Mouse (Mus musculus): ENCODE measurements around the gene Atrip. TPM values are rescaled to one million over a fixed set of nuclear protein-coding genes. Genes with fewer than 3 reads are reported as not detected.

Atrip gene
- polyA plus RNA-seq, 1 experiment from 2014 or later = 21.5 TPM

DNA sequence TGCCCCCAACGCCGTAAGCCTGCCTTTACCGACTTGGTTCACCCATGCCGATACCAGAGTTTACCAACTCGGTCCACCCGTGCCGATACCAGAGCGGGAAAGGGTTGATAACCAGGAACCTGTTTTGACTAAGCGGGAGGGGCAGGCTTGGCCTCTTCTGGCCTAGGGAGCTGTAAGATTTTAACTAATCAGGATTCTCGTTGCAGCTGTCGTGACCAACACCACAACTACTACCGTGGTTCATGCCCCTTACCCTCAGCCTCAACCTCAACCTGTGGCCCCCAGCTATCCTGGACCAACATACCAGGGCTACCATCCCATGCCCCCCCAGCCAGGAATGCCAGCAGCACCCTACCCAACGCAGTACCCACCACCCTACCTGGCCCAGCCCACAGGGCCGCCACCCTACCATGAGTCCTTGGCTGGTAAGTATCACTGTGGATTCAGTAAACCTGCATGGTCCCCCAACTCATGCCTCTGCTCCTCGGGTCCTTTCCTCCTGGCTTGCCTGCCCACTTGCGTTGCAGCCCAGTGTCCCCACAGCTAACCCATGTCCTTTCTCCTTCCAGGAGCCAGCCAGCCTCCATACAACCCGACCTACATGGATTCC, 17.7 kb downstream of the Atrip start:
- Histone ChIP-seq H3K36me3 (ENCODE audit: control insufficient read depth, insufficient read depth, low read length) (0 out of 2 replicates have a peak, but pooled peaks cover 6% of the 10 kb centered on the region), H3K9me3 (ENCODE audit: control insufficient read depth, low read length) (no peaks in the 10 kb centered on the region), H3K27ac (ENCODE audit: low read length) (no peak overlapping the region), H3K4me1 (ENCODE audit: control insufficient read depth, insufficient read depth, low read length) (peaks cover 16% of the 10 kb centered on the region), H3K9ac (ENCODE audit: low read depth, low read length) (0 out of 2 replicates have a peak overlapping the region, but pooled peaks have one; percentile 16), H3K4me2 (ENCODE audit: low read depth, low read length) (no peak overlapping the region), H3K4me3 (ENCODE audit: low read length) (no peak overlapping the region), H3K27me3 (replicated peaks; ENCODE audit: control insufficient read depth, insufficient read depth, low read length) (no peaks in the 10 kb centered on the region)
- WGBS = 88% methylated on average over 17 of the region's 17 CpGs
- no peak for ATAC-seq

DNA sequence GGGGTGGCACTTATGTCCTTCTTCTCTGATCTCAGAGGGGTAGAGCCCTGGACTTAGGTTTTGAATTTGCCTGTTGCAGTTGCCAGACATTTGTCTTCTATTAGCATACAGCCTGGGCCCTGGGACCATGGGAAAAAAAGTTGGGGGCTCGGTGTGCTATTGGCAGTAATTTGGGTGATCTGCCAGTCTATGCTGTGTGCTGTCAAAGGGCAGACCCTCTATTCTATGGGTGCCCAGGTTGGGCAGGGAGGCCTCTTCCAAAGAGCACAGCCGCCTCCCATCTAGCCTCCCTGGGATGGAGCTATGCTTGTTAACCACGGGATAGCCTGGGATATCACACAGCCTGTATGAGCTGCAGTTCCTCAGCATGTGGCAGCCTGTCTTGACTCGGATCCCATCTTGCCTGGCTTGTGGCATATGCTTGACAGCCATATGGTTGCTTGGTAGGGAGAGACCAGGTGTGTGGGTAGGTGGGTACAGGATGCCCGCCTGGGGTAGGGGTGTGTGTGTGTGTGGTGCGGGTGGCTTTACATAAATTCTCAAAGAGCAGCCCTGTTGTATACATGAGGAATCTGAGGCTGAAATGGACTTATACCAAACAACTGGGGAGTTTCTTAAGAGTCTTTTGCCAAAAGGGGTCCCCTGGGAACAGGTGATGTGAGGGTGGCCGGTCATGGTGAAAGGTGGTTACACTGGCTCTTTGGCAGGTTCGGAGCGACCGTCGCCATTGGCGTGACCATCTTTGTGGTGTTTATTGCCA, 18.5 kb downstream of the Atrip start:
- peak overlapping the region; percentile 39 for H3K4me3 ChIP-seq (ENCODE audit: low read length)
- H3K9me3 ChIP-seq (ENCODE audit: control insufficient read depth, low read length) = no peaks in the 10 kb centered on the region
- H3K9ac ChIP-seq (ENCODE audit: low read depth, low read length) = peak overlapping the region; percentile 68
- H3K4me1 ChIP-seq (ENCODE audit: control insufficient read depth, insufficient read depth, low read length) = peaks cover 16% of the 10 kb centered on the region
- H3K36me3 ChIP-seq (ENCODE audit: control insufficient read depth, insufficient read depth, low read length) = 0 out of 2 replicates have a peak, but pooled peaks cover 6% of the 10 kb centered on the region
- ATAC-seq = no peak
- 88% methylated on average over 12 of the region's 12 CpGs for WGBS
- peak overlapping the region; percentile 84 for H3K27ac ChIP-seq (ENCODE audit: low read length)
- H3K27me3 ChIP-seq (replicated peaks; ENCODE audit: control insufficient read depth, insufficient read depth, low read length) = no peaks in the 10 kb centered on the region
- H3K4me2 ChIP-seq (ENCODE audit: low read depth, low read length) = peak overlapping the region; percentile 57

DNA sequence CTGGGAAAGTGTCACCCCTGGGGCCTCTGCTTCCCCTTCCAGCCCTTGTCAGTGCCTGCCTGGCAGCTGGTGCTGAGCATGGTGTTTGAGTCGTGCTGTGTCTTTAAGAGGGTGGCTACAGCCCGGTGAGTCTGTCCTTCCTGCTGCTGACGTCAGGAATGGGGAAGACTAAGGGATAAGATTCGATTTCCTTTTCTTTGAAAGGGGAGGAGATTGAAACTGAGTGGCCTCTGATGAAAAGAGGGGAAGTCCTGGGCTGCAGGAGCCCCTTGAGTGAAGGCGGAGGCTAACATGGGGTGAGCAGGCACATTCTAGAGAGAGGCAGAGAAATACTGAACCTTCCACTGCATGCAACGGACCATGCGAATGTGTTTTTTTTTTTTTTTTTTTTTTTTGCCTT, 19.2 kb downstream of the Atrip start:
- Histone ChIP-seq H3K9ac (ENCODE audit: low read depth, low read length) (peak overlapping the region; percentile 68), H3K27ac (ENCODE audit: low read length) (peak overlapping the region; percentile 84), H3K9me3 (ENCODE audit: control insufficient read depth, low read length) (no peaks in the 10 kb centered on the region), H3K36me3 (ENCODE audit: control insufficient read depth, insufficient read depth, low read length) (0 out of 2 replicates have a peak, but pooled peaks cover 6% of the 10 kb centered on the region), H3K4me2 (ENCODE audit: low read depth, low read length) (peak overlapping the region; percentile 57), H3K4me1 (ENCODE audit: control insufficient read depth, insufficient read depth, low read length) (peaks cover 16% of the 10 kb centered on the region), H3K4me3 (ENCODE audit: low read length) (peak overlapping the region; percentile 39), H3K27me3 (replicated peaks; ENCODE audit: control insufficient read depth, insufficient read depth, low read length) (no peaks in the 10 kb centered on the region)
- ATAC-seq = peak; percentile 81
- 4% methylated on average over 7 of the region's 7 CpGs for WGBS

DNA sequence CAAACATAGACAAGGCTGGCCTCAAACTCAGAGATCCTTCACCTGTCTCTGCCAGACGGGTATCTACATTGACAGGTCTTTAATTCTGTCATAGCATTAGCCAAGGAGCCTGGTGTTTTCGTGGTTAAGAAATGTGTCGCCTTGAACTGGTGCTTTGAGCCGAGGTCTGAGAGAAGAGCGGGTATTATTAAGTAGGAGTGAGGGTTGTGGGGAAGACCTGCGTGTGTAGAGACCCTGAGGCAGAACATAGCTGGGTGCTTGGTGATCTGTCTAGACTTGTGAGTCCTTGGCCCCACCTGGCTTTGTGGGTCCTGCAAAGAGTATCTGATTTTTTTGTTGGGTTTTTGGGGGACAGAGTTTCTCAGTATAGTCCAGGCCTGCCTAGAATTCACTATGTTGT, 20.1 kb downstream of the Atrip start:
- no peak for ATAC-seq
- no peak overlapping the region for H3K4me3 ChIP-seq (ENCODE audit: low read length)
- H3K9me3 ChIP-seq (ENCODE audit: control insufficient read depth, low read length) = no peaks in the 10 kb centered on the region
- H3K9ac ChIP-seq (ENCODE audit: low read depth, low read length) = no peak overlapping the region
- 73% methylated on average over 6 of the region's 6 CpGs for WGBS
- 0 out of 2 replicates have a peak, but pooled peaks cover 6% of the 10 kb centered on the region for H3K36me3 ChIP-seq (ENCODE audit: control insufficient read depth, insufficient read depth, low read length)
- H3K4me2 ChIP-seq (ENCODE audit: low read depth, low read length) = no peak overlapping the region
- H3K4me1 ChIP-seq (ENCODE audit: control insufficient read depth, insufficient read depth, low read length) = peaks cover 15% of the 10 kb centered on the region
- H3K27ac ChIP-seq (ENCODE audit: low read length) = no peak overlapping the region
- no peaks in the 10 kb centered on the region for H3K27me3 ChIP-seq (replicated peaks; ENCODE audit: control insufficient read depth, insufficient read depth, low read length)

DNA sequence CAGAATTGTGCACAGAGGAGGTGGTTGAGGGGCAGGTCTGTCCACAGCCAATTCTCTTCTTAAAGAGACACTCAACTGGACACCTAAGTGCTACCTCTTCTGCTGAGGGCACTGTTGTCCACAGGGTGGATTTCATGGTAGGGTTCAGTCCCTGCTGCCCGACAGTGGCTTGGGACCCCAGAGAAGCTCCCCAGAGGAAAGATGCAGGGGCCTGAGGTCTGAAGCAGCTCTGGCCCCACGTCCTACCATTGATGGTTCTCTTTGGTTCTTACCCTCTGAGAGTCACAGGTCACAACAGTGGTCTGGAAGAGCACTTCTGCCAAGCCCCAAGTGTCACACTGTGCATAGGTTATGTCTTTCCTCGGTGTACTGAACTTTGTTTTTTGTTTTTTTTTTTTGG, 20.6 kb downstream of the Atrip start:
- WGBS = 81% methylated on average over 3 of the region's 3 CpGs
- Histone ChIP-seq H3K27me3 (replicated peaks; ENCODE audit: control insufficient read depth, insufficient read depth, low read length) (no peaks in the 10 kb centered on the region), H3K4me1 (ENCODE audit: control insufficient read depth, insufficient read depth, low read length) (peaks cover 11% of the 10 kb centered on the region), H3K36me3 (ENCODE audit: control insufficient read depth, insufficient read depth, low read length) (0 out of 2 replicates have a peak, but pooled peaks cover 6% of the 10 kb centered on the region), H3K9me3 (ENCODE audit: control insufficient read depth, low read length) (no peaks in the 10 kb centered on the region), H3K9ac (ENCODE audit: low read depth, low read length) (no peak overlapping the region), H3K27ac (ENCODE audit: low read length) (no peak overlapping the region), H3K4me2 (ENCODE audit: low read depth, low read length) (no peak overlapping the region), H3K4me3 (ENCODE audit: low read length) (no peak overlapping the region)
- ATAC-seq = no peak

DNA sequence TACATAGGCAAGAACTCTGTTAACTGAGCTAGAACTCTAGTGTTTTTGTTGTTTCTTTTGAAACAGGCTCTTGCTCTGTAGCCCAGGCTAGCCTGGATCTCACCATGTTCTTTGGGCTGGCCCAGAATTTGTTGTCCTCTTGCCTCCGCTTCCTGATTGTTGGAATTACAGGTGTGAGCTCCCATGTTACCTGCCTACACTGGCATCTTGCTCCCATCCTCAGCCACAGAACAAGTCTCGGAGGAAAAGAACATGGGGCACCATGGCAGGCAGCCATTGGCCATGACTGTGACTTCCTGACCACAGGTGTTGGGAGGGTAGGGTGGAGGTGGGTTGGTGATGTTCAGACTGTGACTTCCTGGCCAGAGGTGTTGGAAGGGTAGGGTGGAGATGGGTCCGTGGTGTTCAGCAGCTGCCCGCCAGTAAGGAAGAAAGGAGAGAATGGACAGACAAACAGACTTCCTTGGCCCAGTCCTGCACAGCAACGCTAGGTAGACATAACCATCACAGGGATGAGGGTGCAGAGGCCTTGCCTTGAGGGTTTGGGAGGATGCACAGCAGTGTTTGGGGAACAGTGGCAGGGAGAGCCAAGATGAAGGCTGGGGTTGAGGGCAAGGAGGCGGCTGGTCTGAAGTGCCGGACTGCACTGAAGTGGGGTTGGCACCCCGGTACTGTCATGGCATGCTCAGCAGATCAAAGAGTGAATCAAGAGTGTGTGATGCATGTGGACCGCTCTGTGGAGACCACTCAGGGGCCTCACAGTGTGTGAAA, 21.2 kb downstream of the Atrip start:
- no peak for ATAC-seq
- Histone ChIP-seq H3K4me2 (ENCODE audit: low read depth, low read length) (no peak overlapping the region), H3K36me3 (ENCODE audit: control insufficient read depth, insufficient read depth, low read length) (0 out of 2 replicates have a peak, but pooled peaks cover 6% of the 10 kb centered on the region), H3K9ac (ENCODE audit: low read depth, low read length) (no peak overlapping the region), H3K27ac (ENCODE audit: low read length) (no peak overlapping the region), H3K4me1 (ENCODE audit: control insufficient read depth, insufficient read depth, low read length) (peaks cover 10% of the 10 kb centered on the region), H3K4me3 (ENCODE audit: low read length) (no peak overlapping the region), H3K27me3 (replicated peaks; ENCODE audit: control insufficient read depth, insufficient read depth, low read length) (no peaks in the 10 kb centered on the region), H3K9me3 (ENCODE audit: control insufficient read depth, low read length) (no peaks in the 10 kb centered on the region)
- 90% methylated on average over 9 of the region's 9 CpGs for WGBS

DNA sequence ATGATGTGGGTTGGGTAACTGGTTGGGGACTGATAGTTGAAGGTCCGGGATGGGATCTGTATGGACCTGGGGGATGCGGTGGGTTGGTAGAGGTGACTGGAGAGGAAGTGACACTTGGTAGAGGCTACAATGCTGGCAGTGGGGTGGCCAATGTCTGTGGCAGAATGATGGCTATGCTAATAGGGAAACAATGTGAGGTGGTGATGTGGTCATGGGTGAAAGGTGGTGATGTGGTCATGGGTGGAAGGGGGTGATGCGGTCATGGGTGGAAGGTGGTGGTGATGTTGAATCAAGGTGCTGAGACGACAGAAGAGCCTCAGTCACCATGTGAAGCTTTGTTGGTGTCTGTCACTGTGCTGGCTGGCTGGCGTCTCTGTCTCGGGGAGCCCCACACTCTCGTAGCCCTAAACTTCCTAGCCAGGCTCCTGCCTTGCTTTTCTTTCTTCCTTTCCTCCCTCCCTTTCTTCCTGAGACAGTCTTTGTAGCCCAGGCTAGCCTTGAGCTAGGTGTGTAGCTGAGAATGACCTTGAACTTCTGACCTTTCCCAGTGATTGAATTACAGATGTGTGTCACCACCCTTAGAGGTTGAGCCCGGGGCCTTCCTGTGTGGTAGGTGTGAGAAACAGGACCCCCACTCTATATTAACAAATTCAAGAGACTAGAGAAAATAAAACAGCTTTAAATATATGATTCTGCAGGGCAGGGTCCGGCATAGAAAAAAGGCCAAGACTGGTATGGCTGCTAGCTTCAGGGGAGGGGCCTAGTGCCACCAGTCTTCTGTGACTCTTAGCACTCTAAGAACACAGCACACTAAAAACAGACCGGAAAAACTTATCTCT, 22.1 kb downstream of the Atrip start:
- H3K4me2 ChIP-seq (ENCODE audit: low read depth, low read length) = no peak overlapping the region
- 90% methylated on average over 10 of the region's 10 CpGs for WGBS
- H3K9me3 ChIP-seq (ENCODE audit: control insufficient read depth, low read length) = no peaks in the 10 kb centered on the region
- no peak overlapping the region for H3K9ac ChIP-seq (ENCODE audit: low read depth, low read length)
- 0 out of 2 replicates have a peak, but pooled peaks cover 6% of the 10 kb centered on the region for H3K36me3 ChIP-seq (ENCODE audit: control insufficient read depth, insufficient read depth, low read length)
- H3K27me3 ChIP-seq (replicated peaks; ENCODE audit: control insufficient read depth, insufficient read depth, low read length) = no peaks in the 10 kb centered on the region
- H3K4me3 ChIP-seq (ENCODE audit: low read length) = no peak overlapping the region
- peaks cover 10% of the 10 kb centered on the region for H3K4me1 ChIP-seq (ENCODE audit: control insufficient read depth, insufficient read depth, low read length)
- no peak overlapping the region for H3K27ac ChIP-seq (ENCODE audit: low read length)
- ATAC-seq = no peak

DNA sequence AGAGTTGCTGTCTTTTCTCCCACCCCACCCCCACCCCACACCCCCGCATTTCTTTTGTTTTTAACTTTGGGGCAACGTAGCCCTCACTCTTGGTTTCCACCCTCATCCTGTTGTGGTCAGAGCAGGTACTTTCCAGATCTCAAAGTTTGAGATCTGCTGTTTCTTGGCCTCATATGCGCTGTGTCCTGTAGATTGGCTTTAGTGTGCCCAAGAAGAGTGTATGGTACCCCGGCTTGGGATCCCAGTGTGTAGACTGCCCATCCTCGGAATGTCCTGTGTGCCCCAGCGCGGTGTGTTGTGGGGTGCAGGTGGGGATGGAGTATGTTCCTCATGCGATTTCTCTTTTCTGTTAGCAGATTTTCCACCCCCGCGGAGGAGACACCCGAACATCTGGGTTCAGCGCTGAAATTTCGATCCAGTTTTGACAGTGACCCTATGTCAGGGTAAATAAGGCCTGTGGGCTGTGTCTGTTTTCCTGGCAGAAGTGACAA, 22.9 kb downstream of the Atrip start:
- no peak overlapping the region for H3K27ac ChIP-seq (ENCODE audit: low read length)
- no peak overlapping the region for H3K4me2 ChIP-seq (ENCODE audit: low read depth, low read length)
- no peak overlapping the region for H3K9ac ChIP-seq (ENCODE audit: low read depth, low read length)
- H3K36me3 ChIP-seq (ENCODE audit: control insufficient read depth, insufficient read depth, low read length) = 0 out of 2 replicates have a peak, but pooled peaks cover 4% of the 10 kb centered on the region
- whole genome bisulfite sequencing = 89% methylated on average over 13 of the region's 13 CpGs
- peaks cover 10% of the 10 kb centered on the region for H3K4me1 ChIP-seq (ENCODE audit: control insufficient read depth, insufficient read depth, low read length)
- no peaks in the 10 kb centered on the region for H3K27me3 ChIP-seq (replicated peaks; ENCODE audit: control insufficient read depth, insufficient read depth, low read length)
- ATAC-seq = no peak
- H3K4me3 ChIP-seq (ENCODE audit: low read length) = no peak overlapping the region
- no peaks in the 10 kb centered on the region for H3K9me3 ChIP-seq (ENCODE audit: control insufficient read depth, low read length)
